Mouse (Mus musculus) embryo, embryonic 9.5 days (tissue): ENCODE measurements around the gene Dtx2.

ENCODE experiments used
- DNase-seq: peaks from one replicate; pipeline ENCODE4 v3.0.0-alpha.2; 2017; ENCODE audit errors: extremely low spot score

Gene Dtx2

DNA sequence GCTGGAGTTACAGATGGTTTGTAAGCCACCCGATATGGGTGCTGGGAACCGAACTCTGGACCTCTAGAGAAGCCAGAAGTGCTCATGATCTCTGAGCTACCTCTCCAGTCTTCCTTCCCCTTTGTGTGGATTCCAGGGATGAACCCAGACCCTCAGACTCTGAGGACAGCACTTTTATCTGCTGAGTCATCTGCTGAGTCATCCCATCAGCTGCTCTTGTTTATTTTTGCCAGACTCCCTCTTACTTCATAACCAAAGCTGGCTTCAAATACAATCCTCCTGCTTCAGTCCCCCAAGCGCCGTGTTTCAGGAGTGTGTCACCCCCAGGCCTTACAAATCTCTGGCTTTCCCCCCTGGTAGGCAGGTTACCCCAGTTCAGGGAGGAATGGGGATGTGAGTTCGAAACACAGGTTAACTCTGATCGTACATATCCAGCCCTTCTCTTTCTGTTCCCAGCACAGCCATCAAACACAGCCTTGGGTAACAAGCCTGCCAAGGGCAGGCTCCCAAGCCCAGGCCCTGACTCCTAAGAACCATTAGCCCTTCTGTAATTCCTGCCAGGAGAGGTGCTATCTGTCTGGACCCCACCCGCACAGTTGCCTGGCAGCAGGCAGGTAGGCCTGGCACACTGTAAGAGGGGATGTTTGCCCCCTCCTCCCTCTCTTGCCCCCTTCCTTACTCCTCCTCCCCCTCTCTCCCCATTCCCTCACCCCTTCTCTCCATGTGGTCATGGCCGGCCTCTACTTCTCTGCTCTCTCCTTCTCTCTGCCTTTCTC lies 18.5 kb upstream of the Dtx2 start:
- DNase-seq = no peak

- no peak for DNase-seq
These were observed 15.2 kb upstream of the Dtx2 start for GRCm38 (mm10) chr5:135979381-135979780.

DNA sequence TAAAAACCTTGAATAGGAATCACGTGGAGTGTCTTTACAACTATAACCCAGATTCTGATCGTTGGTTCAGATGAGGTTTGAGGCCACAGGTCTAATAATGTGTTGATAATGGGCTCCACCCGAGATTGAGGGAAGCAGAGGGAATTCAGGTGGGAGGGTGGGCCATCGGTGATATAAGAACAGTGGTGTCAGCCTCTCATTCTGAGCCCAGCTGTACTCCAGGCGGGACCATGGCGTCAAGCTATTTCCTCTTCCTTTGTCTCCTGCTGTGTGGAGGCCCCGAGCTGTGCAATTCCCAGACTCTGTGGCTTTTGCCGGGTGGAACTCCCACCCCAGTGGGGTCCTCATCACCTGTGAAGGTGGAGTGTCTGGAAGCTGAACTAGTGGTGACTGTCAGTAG lies 14.7 kb upstream of the Dtx2 start, which contains the start of gene Zp3:
Zp3 (plus strand) TSS at position 196 of the 400 bp plus-strand sequence.
- DNase-seq = no peak

DNA sequence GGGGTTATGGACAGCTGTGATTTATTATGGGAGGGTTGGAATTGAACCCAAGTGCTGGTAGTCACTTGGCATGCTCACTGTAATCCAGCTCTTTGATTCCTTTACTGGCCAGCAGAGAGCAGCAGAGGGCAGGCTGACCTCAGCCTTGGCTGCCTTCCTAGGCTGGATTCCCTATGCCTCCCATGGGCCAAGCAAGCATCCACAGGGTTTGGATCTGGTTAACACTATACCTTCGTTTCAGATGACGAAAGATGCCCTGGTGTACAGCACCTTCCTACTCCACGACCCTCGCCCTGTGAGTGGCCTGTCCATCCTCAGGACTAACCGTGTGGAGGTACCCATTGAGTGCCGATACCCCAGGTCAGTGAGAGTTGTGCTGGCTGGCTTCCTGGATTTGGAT lies 12.2 kb upstream of the Dtx2 start:
- DNase-seq = peak; percentile 64

GRCm38 (mm10) chr5:135984546-135985044 lies 10.0 kb upstream of the Dtx2 start:
- DNase-seq = no peak

- DNase-seq = no peak
These were observed 7.4 kb upstream of the Dtx2 start for GRCm38 (mm10) chr5:135987248-135987647.

- DNase-seq = no peak
These were observed 4.0 kb upstream of the Dtx2 start for GRCm38 (mm10) chr5:135990601-135991000.

- no peak for DNase-seq
These were observed 1.1 kb upstream of the Dtx2 start for GRCm38 (mm10) chr5:135993381-135993965.

DNA sequence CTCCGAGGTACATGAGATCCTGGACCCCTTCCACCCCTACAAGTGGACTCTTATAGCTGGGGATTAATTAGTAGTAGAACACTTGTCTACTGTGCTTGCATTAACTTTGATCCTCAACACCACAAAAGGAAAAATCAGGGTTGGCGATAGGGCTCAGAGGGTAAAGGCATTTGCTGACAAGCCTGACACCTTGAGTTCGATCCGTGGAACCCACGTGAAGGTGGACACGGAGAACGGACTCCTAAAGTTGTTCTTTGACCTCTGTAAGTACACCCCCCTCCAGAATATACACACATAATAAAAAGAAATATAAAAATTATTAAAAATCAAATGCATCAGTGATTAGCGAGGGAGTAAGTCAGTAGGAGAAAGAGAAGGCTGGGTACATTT lies 270 bp upstream of the Dtx2 start:
- no peak for DNase-seq

DNA sequence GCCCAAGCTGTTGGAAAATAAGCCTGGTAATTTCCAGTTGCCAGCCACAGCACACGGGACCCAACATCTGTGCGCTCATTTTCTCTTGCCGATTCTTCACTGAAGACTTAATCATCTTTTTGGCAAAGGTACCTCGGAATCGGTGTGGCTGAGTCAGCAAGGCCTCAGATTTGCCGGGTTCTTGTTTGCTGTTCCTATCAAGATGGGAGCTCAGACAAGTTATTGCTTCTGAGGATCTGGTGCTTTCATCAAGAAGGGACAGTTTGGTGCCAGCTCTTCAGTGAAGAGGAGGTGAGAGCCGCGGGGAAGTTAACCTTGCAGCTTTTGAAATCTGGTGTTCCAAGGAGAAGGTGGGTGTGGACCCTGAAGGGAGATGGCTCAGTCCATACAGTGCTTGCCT lies 1.6 kb downstream of the Dtx2 start:
- no peak for DNase-seq

DNA sequence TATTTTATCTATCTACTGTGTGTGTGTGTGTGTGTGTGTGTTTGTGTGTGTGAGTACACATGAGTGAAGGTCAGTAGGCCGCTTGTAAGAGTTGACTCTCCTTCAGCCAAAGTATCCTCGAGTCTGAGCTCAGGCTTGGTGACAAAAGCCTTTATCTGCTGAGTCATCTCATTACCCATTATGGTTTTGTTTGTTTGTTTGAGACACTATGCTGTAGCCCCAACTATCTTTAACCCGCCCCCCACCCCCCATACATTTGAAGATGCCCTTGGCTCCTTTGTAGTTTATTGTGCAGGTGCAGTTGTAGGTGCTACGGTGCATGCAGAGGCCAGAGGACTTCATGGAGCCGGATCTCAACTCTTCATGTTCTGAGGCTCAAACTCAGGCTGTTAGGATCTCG lies 6.6 kb downstream of the Dtx2 start:
- no peak for DNase-seq

DNA sequence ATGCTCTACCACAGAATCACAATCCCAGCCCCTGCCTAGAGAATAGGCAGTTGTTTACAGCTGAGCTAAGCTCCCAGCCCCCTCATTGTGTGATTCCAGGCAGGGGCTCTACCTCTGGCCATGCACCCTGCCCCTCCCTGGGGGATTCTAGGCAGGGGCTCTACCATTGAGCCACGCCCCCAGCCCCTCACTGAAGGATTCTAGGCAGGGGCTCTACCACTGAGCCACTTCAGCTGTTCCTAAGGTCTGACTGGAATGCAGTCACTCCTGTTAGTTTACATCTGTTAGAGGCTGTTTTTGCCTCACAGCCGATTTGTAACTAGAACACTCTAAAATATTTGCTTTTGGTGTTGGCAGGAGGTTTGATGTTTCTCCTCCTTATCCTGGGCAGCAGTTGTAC lies 7.7 kb downstream of the Dtx2 start:
- no peak for DNase-seq

- DNase-seq = peak; percentile 35
These were observed 8.2 kb downstream of the Dtx2 start for GRCm38 (mm10) chr5:136002751-136003151.

DNA sequence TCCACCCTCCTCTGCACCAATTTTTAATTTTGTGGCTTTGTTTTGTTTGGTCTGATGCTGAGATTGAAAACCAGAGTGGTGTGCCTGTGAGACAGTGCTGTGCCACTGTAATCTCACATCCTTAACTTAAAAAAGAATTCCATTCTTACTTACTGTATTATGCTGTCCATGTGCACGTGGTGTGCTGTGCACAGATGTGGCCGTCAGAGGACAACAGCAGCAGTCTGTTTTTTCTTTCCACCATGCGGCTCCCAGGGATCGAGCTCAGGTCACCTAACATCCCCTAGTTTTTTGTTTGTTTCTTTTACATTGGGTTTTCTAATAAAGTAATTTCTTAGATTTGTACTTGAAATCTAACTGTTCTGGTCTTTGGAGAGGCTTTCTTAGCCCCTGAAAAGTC lies 9.9 kb downstream of the Dtx2 start:
- DNase-seq = no peak

DNA sequence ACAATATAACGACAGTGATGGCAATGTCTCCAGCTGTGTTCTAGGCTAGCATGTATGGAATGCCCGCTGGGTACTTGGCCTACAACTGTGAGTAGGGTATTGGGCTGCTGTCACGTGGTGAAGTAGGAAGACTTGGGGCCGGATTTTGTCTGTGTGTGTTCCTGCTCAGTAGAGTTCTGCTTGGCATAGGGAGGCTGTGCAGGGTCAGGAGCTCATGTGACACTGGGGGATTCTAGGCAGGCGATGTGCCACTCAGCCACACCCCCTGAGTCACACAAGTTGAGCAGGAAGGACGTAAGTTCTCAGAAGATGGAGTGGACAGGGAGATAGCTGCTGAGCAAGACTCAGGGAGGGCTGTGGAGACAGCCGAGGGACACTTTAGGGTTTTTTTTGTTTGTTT lies 13.1 kb downstream of the Dtx2 start:
- DNase-seq = no peak

GRCm38 (mm10) chr5:136014877-136015276 lies 20.3 kb downstream of the Dtx2 start:
- DNase-seq = no peak

DNA sequence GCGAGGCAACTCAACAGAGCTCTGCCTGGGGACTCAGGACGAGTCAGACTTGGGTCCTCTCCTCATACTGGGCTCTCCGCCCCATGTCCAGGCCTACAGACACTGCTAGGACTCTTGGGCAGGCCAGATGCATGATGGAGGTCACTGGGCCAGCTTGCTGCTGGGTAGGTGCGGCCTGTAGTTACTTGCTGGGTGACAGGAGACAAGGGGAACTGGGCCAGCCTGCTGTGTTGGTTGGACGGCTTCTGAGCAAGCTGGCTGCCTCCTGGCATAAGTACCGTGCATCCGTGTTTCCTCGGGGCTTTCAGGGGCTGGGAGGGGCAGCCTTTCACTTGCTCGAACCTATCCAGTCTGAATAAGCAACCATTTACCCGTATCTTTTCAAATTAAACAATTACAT lies 21.0 kb downstream of the Dtx2 start:
- no peak for DNase-seq

GRCm38 (mm10) chr5:136016014-136016876 lies 21.6 kb downstream of the Dtx2 start:
- no peak for DNase-seq

DNA sequence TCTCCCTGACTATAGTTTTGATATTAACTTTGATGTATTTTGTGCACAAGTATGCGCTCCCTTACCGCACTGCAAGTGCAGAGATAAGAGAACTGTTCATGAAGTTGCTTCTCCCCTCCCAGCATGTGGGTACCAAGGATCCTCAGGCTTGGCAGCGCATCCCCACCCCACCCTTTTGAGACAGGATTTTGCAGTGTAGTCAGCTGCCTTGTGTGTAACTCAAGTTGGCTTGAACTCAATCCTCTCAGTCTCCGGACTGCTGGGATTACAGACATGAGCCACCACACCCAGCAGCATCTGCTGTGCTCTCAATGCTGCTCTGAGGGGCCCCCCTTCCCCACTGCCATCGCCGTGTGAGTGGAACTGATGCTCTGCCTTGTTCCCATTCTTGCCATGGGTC lies 22.7 kb downstream of the Dtx2 start:
- DNase-seq = no peak

- DNase-seq = no peak
These were observed 24.1 kb downstream of the Dtx2 start for GRCm38 (mm10) chr5:136018726-136019125.

DNA sequence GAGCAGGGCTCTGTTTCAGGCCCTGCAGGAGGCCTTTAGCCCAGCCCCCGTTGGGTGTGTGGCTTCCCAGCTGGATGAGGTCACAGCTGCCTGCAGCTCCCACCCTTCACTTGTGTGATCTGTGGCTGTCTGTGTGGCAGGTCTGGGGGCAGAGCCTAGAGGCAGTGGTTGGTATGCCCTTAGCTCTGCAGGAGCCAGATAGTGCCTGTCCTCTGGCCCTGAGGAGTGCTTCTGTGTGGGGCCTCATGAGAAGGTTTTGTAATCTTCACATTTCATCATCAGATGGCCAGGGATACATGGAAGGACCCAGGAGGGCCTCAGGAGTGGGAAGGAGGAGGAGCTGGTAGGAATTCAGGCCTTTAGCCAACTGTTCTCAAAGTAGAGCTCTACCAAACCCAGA lies 25.3 kb downstream of the Dtx2 start:
- DNase-seq = no peak

- no peak for DNase-seq
These were observed 31.1 kb downstream of the Dtx2 start for GRCm38 (mm10) chr5:136025712-136026111.

DNA sequence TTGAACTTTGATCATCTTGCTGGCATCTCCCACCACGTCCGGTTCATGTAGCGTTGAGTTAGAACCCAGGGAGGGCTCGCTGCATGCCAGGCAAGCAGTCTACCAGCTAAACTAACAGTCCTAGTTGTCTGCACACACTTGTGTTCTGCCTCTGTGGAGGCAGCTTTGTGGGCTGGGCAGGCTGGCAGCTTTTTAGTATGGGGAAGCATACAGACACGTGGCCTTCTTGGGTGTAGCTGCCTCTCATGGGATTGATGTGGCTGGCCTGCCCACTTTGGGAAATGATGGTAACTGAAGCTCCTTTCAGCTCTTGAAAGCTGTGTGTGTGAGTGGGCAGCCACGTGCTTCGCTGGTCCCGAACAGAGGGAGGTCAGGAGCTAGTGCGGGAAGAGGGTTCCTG lies 32.3 kb downstream of the Dtx2 start:
- DNase-seq = no peak
